ENCODE assay signal across 8 mouse cellular contexts in the genomic region with DNA sequence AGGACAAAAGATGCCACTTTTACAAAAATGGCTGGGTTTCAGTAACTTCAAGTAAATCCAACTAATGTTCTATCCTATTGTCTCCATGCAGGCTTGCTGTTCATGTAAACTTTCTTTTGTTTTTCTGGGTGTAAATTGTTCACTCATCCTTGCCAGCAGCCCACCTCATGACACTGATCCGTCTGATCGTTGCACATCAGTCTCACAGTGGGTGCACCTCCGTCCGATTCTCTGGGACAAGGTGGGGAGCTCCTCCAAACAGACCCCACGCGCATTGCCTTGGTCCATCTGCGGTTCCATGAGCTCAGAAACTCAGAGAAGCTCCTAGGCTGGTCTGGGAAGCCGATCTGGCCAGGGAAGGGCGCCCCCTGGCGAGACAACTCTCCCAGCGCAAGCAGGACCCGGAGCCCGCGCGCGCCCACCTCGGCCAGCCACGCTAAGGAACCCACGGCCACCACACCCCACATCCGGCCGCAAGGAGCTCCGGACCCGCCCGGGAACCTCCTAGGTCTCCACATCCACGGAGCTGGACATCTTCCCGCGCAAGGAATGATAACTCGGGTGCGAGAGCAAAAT. TPM values are rescaled to one million over a fixed set of nuclear protein-coding genes. Genes with fewer than 3 reads are reported as not detected.
A peak's percentile ranks its signal among the peaks of the same experiment; 100 is the strongest.
DNase-seq lines count a peak whose midpoint lies in the region; ATAC-seq and TF ChIP-seq lines count a peak whose summit lies in the region.

No protein-coding gene starts in this region.

- H3K4me3 ChIP-seq in MEL (ENCODE audit: control insufficient read depth in 1 of 2, insufficient read depth in 1 of 2, low read depth in 2 of 2, low read length in 2 of 2), result peak overlapping the region; percentile 64 to 91
- H3K4me3 ChIP-seq in cerebellum, adult 2 months (replicated peaks; ENCODE audit: insufficient read depth, low read depth, low read length), result peak overlapping the region; percentile 71
- peak overlapping the region; percentile 55 for H3K4me3 ChIP-seq in forebrain, postnatal 0 days (ENCODE audit: low read depth, low read length)
- H3K4me3 ChIP-seq in lung, embryonic 15.5 days, result peak overlapping the region; percentile 62

- peak; percentile 72 for ATAC-seq in forebrain, postnatal 0 days
- peak; percentile 41 for ATAC-seq in lung, embryonic 15.5 days (ENCODE audit: borderline replicate concordance, extremely low read depth, low FRiP score, low TSS enrichment)

- 0% methylated on average over 29 of the region's 29 CpGs for WGBS in cerebellum, adult 2 months
- WGBS in forebrain, postnatal 0 days, result under 1% methylated on average over 29 of the region's 29 CpGs
- 2% methylated on average over 29 of the region's 29 CpGs for WGBS in lung, embryonic 15.5 days

- intact Hi-C loops in heart, postnatal 36 days (cut with DNase I), result loop anchor here (1.0 to 5.0 kb wide), 6 partner anchors 55 to 261 kb away; no protein-coding TSS in a partner anchor

- H3K27me3 ChIP-seq in MEL (ENCODE audit: control insufficient read depth in 1 of 2, insufficient read depth in 2 of 2, low read length in 2 of 2), result no peaks in the 10 kb centered on the region; a peak in 1 of 4 replicates
- no peaks in the 10 kb centered on the region for H3K27me3 ChIP-seq in cerebellum, adult 2 months (ENCODE audit: control insufficient read depth, insufficient read depth, low read length)
- H3K27me3 ChIP-seq in forebrain, postnatal 0 days (ENCODE audit: insufficient read depth, low read length), result no peaks in the 10 kb centered on the region
- H3K27me3 ChIP-seq in lung, embryonic 15.5 days, result no peaks in the 10 kb centered on the region

- peaks cover 0 to 5% of the 10 kb centered on the region in 2 experiments; a peak in 1 of 4 replicates for H3K4me1 ChIP-seq in MEL (ENCODE audit: control insufficient read depth in 1 of 2, insufficient read depth in 2 of 2, low read length in 2 of 2)
- peaks cover 27% of the 10 kb centered on the region for H3K4me1 ChIP-seq in cerebellum, adult 2 months (ENCODE audit: control insufficient read depth, insufficient read depth, low read length)
- H3K4me1 ChIP-seq in forebrain, postnatal 0 days (ENCODE audit: insufficient read depth), result no peaks in the 10 kb centered on the region; the same call in 1 of the 2 replicates
- peaks cover 27% of the 10 kb centered on the region for H3K4me1 ChIP-seq in lung, embryonic 15.5 days

- no peaks in the 10 kb centered on the region for H3K9me3 ChIP-seq in MEL (replicated peaks; ENCODE audit: insufficient read depth, low read length)
- H3K9me3 ChIP-seq in forebrain, postnatal 0 days (ENCODE audit: low read length), result no peaks in the 10 kb centered on the region
- H3K9me3 ChIP-seq in lung, embryonic 15.5 days, result no peaks in the 10 kb centered on the region

- H3K9ac ChIP-seq in MEL (ENCODE audit: control insufficient read depth, low read depth, low read length, poor library complexity, severe bottlenecking), result peak overlapping the region; percentile 56
- peak overlapping the region; percentile 58 for H3K9ac ChIP-seq in forebrain, postnatal 0 days
- peak overlapping the region; percentile 62 for H3K9ac ChIP-seq in lung, embryonic 15.5 days

- no peaks in the 10 kb centered on the region for H3K79me2 ChIP-seq in MEL (ENCODE audit: control insufficient read depth, insufficient read depth, low read length, poor library complexity)

- TF ChIP-seq EP300 in MEL (IDR thresholded peaks at IDR 0.05; ENCODE audit: low read depth in 1 of 2, low read length in 2 of 2), result no peak

- TF ChIP-seq CTCF in MEL (IDR thresholded peaks at IDR 0.05 in 2 of 3, conservative IDR thresholded peaks at IDR 0.05 in 1 of 3; ENCODE audit: control insufficient read depth in 1 of 3, insufficient read depth in 1 of 3, low read depth in 2 of 3, low read length in 3 of 3, poor library complexity in 1 of 3, severe bottlenecking in 1 of 3), result peak; percentile 62 to 94 (median 75)
- peak; percentile 72 for TF ChIP-seq CTCF in cerebellum, adult 2 months (IDR thresholded peaks at IDR 0.05; ENCODE audit: borderline replicate concordance, insufficient read depth, low read depth, low read length)
- peak; percentile 93 for TF ChIP-seq CTCF in forebrain, postnatal 0 days (IDR thresholded peaks at IDR 0.05; ENCODE audit: low read depth)

- no peak for TF ChIP-seq POLR2A in MEL (IDR thresholded peaks at IDR 0.05; ENCODE audit: control insufficient read depth in 1 of 2, insufficient read depth in 1 of 2, low read depth in 1 of 2, low read length in 2 of 2, poor library complexity in 1 of 2)
- TF ChIP-seq POLR2A in cerebellum, adult 2 months (IDR thresholded peaks at IDR 0.05; ENCODE audit: borderline replicate concordance, insufficient read depth, low read length), result no peak

- peak overlapping the region; percentile 100 for H3K4me2 ChIP-seq in forebrain, postnatal 0 days (ENCODE audit: low read depth)
- peak overlapping the region; percentile 99 for H3K4me2 ChIP-seq in lung, embryonic 15.5 days

- H3K36me3 ChIP-seq in MEL (ENCODE audit: control insufficient read depth in 1 of 2, insufficient read depth in 2 of 2, low read length in 2 of 2), result no peaks in the 10 kb centered on the region
- H3K36me3 ChIP-seq in forebrain, postnatal 0 days (ENCODE audit: insufficient read depth), result no peaks in the 10 kb centered on the region
- no peaks in the 10 kb centered on the region for H3K36me3 ChIP-seq in lung, embryonic 15.5 days

- DNase-seq in MEL (ENCODE audit: low read depth, low spot score), result peak; percentile 72
- peak; percentile 85 to 91 for DNase-seq in cerebellum, adult 2 months
- DNase-seq in forebrain, postnatal 0 days, result peak; percentile 89
- peak; percentile 91 to 94 for DNase-seq in heart, postnatal 36 days
- peak; percentile 64 to 78 for DNase-seq in layer of hippocampus, adult 8-10 months (ENCODE audit: low spot score in 2 of 2)
- peak; percentile 81 for DNase-seq in ovary, postnatal 10 days (ENCODE audit: low spot score)
- DNase-seq in thymus, postnatal 0 days (ENCODE audit: low spot score), result peak; percentile 58

- H3K27ac ChIP-seq in MEL (ENCODE audit: control insufficient read depth, low read depth, low read length), result no peak overlapping the region
- peak overlapping the region; percentile 24; the same call in 1 of the 2 replicates for H3K27ac ChIP-seq in cerebellum, adult 2 months (ENCODE audit: insufficient read depth, low read length)
- H3K27ac ChIP-seq in forebrain, postnatal 0 days (ENCODE audit: low read depth, low read length), result peak overlapping the region; percentile 50; the same call in 1 of the 2 replicates
- H3K27ac ChIP-seq in lung, embryonic 15.5 days, result peak overlapping the region; percentile 87

- peak; percentile 34 for TF ChIP-seq RAD21 in MEL (IDR thresholded peaks at IDR 0.05; ENCODE audit: low read depth, low read length)

TF ChIP-seq in MEL, 35 proteins besides CTCF, POLR2A, EP300 and RAD21:
- TF ChIP-seq SMC3 (IDR thresholded peaks at IDR 0.05; ENCODE audit: low read depth, low read length) (peak; percentile 62), KAT2A (conservative IDR thresholded peaks at IDR 0.05; ENCODE audit: low read depth, low read length) (no peak), MYC (IDR thresholded peaks at IDR 0.05; ENCODE audit: low read depth, low read length) (no peak), CHD2 (IDR thresholded peaks at IDR 0.05; ENCODE audit: low read length) (no peak), SIN3A (IDR thresholded peaks at IDR 0.05; ENCODE audit: low read length) (no peak), ZC3H11A (IDR thresholded peaks at IDR 0.05; ENCODE audit: low read depth, low read length) (peak; percentile 18; the same call in 1 of the 2 replicates)

RNA-seq across cellular contexts. Expression of a gene that starts 1.0 kb away (rescaled TPM):
- total RNA-seq in MEL (2012; rRNA removed), result 1.5 and 2.2 TPM in 2 replicates
- polyA plus RNA-seq in MEL (2012; ENCODE audit: insufficient read depth in 1 of 2, insufficient read length in 2 of 2, low read depth in 1 of 2, low replicate concordance in 2 of 2, missing spikeins in 1 of 2), result 1 to 10 TPM in 1 of 2 experiments, not detected in 1; 4.4 TPM
- polyA plus RNA-seq in cerebellum, adult 2 months (2012; rRNA removed), result 11.3 and 13.1 TPM in 2 replicates
- 14.8 and 23.1 TPM in 2 replicates for total RNA-seq in forebrain, postnatal 0 days (2014; rRNA removed)
- 14.4 and 18.1 TPM in 2 replicates for polyA plus RNA-seq in forebrain, postnatal 0 days (2015; fragmentation: Nextera tagmentation; extraction: Ambion mirVana)
- 10 to 100 TPM; 12.4 to 16.2 TPM for total RNA-seq in heart, postnatal 36 days (2021)
- total RNA-seq in layer of hippocampus, adult 8-10 months (2022), result 10 to 100 TPM; 20.9 to 31.4 (median 27.3) TPM
- 25.4 and 29.0 TPM in 2 replicates for polyA plus RNA-seq in lung, embryonic 15.5 days (2015; fragmentation: Nextera tagmentation; extraction: Ambion mirVana)
- polyA plus RNA-seq in thymus, postnatal 0 days (2015; fragmentation: Nextera tagmentation; extraction: Ambion mirVana), result 4.9 and 5.6 TPM in 2 replicates
